Mouse (Mus musculus) liver, adult 2 months (tissue): ENCODE results near the gene Musk.

Source experiments
- CTCF ChIP-seq: fragments of 200-500 bp; IDR thresholded peaks from 2 replicates; pipeline ENCODE4 v1.5.1; 2011; ENCODE audit warnings: low read depth, low read length, control low read depth
- POLR2A ChIP-seq: fragments of 200-500 bp; IDR thresholded peaks from 2 replicates; pipeline ENCODE4 v1.6.1; 2011; ENCODE audit warnings: low read length, control low read depth; ENCODE audit not compliant: insufficient read depth; ENCODE audit errors: extremely low read depth

DNA sequence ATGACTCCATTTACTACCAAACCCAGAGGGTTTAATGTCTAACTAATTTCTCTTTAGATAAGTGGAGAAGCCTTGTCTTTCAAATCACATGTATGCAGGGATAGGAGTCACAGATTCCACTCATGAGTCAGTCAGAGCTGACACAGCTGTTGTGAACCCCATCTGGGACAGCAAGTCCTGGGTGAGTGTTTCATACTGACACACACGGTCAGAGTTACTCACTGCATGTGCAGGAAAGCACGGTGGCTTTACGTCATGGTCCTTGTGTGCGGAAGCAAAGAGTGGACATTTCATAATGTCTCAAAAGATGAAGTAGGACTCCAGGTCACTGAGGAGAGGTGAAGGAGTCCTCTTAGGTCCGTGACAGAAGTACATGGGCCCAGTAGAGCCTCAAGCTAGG is 3.0 kb downstream of the Musk start:
- TF ChIP-seq CTCF (no peak), POLR2A (no peak)
